ENCODE assay signal across 24 mouse cellular contexts in the genomic region with DNA sequence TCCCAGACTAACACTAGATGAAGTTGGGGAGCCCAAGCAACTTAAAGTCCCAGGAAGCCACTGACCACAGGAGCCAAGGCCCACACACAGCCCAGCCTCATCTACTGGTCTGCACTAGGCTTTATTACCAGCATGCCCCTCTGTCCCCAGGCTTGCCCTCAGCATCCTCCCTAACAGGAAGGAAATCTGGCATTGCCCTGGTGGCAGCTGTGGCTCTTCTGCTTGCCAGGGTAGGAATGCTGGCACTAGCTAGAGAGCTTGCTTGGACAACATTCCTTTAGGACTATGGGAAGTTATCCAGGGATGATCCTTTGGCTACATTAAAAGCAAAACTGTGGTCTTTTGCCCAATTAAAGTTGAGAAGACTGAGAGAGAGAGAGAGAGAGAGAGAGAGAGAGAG. TPM values are rescaled to one million over a fixed set of nuclear protein-coding genes. Genes with fewer than 3 reads are reported as not detected.
"Had no signal": no experiment of that assay in that cellular context is flagged by ENCODE, and none has a peak within 500 bp of the region (broad histone marks: within the 10 kb centered on the region; RNA-seq: fewer than 3 reads in every experiment).

No protein-coding gene starts in this region.

- ATAC-seq: liver, postnatal 0 days; lung, postnatal 0 days; midbrain, embryonic 16.5 days had no signal

- H3K4me3 ChIP-seq: lung, embryonic 15.5 days; midbrain, embryonic 10.5 days; midbrain, embryonic 12.5 days; myocyte; neural tube, embryonic 13.5 days; neural tube, embryonic 15.5 days had no signal

- H3K4me1 ChIP-seq: lung, embryonic 15.5 days; midbrain, embryonic 10.5 days; midbrain, embryonic 12.5 days; neural tube, embryonic 13.5 days; neural tube, embryonic 15.5 days had no signal

- H3K27me3 ChIP-seq: lung, embryonic 15.5 days; midbrain, embryonic 12.5 days; neural tube, embryonic 13.5 days; neural tube, embryonic 15.5 days had no signal

- H3K9ac ChIP-seq: liver, postnatal 0 days; lung, embryonic 15.5 days; midbrain, embryonic 12.5 days; neural tube, embryonic 13.5 days; neural tube, embryonic 15.5 days had no signal

- H3K9me3 ChIP-seq: lung, embryonic 15.5 days; midbrain, embryonic 10.5 days; midbrain, embryonic 12.5 days; neural tube, embryonic 13.5 days; neural tube, embryonic 15.5 days had no signal

- H3K4me2 ChIP-seq: lung, embryonic 15.5 days; midbrain, embryonic 12.5 days; neural tube, embryonic 13.5 days; neural tube, embryonic 15.5 days had no signal

- H3K27ac ChIP-seq: lung, embryonic 15.5 days; midbrain, embryonic 10.5 days; midbrain, embryonic 12.5 days; neural tube, embryonic 13.5 days; neural tube, embryonic 15.5 days had no signal

- DNase-seq: liver, postnatal 0 days; lung, adult 2 months; lung, postnatal 14 days; midbrain, embryonic 14.5 days; retina, postnatal 1 day; right cerebral cortex, adult 18-20 months; right cerebral cortex, postnatal 25 days; right cerebral cortex, postnatal 4 days; spleen, adult 18-20 months; thymus, adult 18-20 months; thymus, postnatal 14 days; thymus, postnatal 36 days had no signal

- H3K36me3 ChIP-seq: lung, embryonic 15.5 days; midbrain, embryonic 10.5 days; midbrain, embryonic 12.5 days; neural tube, embryonic 13.5 days; neural tube, embryonic 15.5 days had no signal

RNA-seq across cellular contexts. Expression of a gene that starts 23.7 kb away (rescaled TPM):
- total RNA-seq: megakaryocyte-erythroid progenitor cell, adult 5-6 weeks had no signal
- polyA plus RNA-seq: lung, adult 2 months; midbrain, embryonic 10.5 days; midbrain, embryonic 12.5 days; midbrain, embryonic 14.5 days; myocyte; neural tube, embryonic 11.5 days; neural tube, embryonic 15.5 days; small intestine, adult 2 months; thymus, postnatal 0 days had no signal

RNA-seq across cellular contexts. Expression of a gene that starts 24.3 kb away (rescaled TPM):
- total RNA-seq: megakaryocyte-erythroid progenitor cell, adult 5-6 weeks had no signal

RNA-seq across cellular contexts. Expression of a gene that starts 46.4 kb away (rescaled TPM):
- total RNA-seq: megakaryocyte-erythroid progenitor cell, adult 5-6 weeks had no signal
- polyA plus RNA-seq: myocyte had no signal
